Mouse (Mus musculus): Measurements from ENCODE around the gene Cpm. TPM values are rescaled to one million over a fixed set of nuclear protein-coding genes. Genes with fewer than 3 reads are reported as not detected.

The Cpm gene
- polyA plus RNA-seq, 1 experiment from 2014 or later: 7.1 TPM

- WGBS: 91% methylated on average over 5 of the region's 5 CpGs
- Histone ChIP-seq H3K4me1 (peaks cover 7% of the 10 kb centered on the region), H3K4me2 (no peak overlapping the region), H3K27me3 (replicated peaks) (no peaks in the 10 kb centered on the region), H3K9ac (no peak overlapping the region), H3K4me3 (no peak overlapping the region), H3K36me3 (replicated peaks) (no peaks in the 10 kb centered on the region), H3K9me3 (no peaks in the 10 kb centered on the region), H3K27ac (no peak overlapping the region)
- no peak for ATAC-seq (replicated peaks)
Measured at GRCm38 (mm10) chr10:117679029-117679686, 49.9 kb downstream of the Cpm start.

DNA sequence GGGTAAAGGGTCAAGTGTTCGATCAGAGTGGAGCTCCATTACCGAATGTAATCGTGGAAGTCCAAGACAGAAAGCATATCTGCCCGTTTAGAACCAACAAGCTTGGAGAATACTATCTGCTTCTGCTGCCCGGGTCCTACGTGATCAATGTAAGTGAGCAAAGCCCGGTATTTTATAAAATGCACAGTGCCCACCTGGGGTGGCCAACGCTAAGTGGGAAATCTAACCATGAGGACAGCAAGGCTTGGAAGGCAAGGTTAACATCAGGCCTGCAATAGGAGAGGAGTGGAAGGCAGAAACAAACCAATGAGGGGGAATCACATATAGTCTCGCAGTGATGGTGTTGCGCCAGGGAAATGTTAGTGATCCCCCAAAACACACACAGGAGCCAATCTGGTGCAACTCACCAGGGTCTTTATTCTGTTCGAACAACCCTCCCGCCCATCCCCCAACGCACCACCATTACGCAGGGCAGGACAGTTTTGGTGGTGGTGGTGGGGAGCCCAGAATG, 50.7 kb downstream of the Cpm start:
- WGBS: 94% methylated on average over 14 of the region's 14 CpGs
- no peak for ATAC-seq (replicated peaks)
- no peak overlapping the region for H3K27ac ChIP-seq
- H3K4me1 ChIP-seq: peaks cover 7% of the 10 kb centered on the region
- no peaks in the 10 kb centered on the region for H3K36me3 ChIP-seq (replicated peaks)
- H3K9me3 ChIP-seq: no peaks in the 10 kb centered on the region
- no peak overlapping the region for H3K4me2 ChIP-seq
- no peaks in the 10 kb centered on the region for H3K27me3 ChIP-seq (replicated peaks)
- H3K9ac ChIP-seq: no peak overlapping the region
- H3K4me3 ChIP-seq: no peak overlapping the region

GRCm38 (mm10) chr10:117680868-117681513, 51.7 kb downstream of the Cpm start:
- H3K4me3 ChIP-seq: no peak overlapping the region
- H3K36me3 ChIP-seq (replicated peaks): no peaks in the 10 kb centered on the region
- H3K9ac ChIP-seq: no peak overlapping the region
- ATAC-seq (replicated peaks): no peak
- no peak overlapping the region for H3K4me2 ChIP-seq
- no peaks in the 10 kb centered on the region for H3K9me3 ChIP-seq
- 89% methylated on average over 12 of the region's 12 CpGs for WGBS
- H3K4me1 ChIP-seq: peaks cover 6% of the 10 kb centered on the region
- H3K27me3 ChIP-seq (replicated peaks): no peaks in the 10 kb centered on the region
- H3K27ac ChIP-seq: no peak overlapping the region

GRCm38 (mm10) chr10:117681543-117681942, 52.2 kb downstream of the Cpm start:
- Histone ChIP-seq H3K36me3 (replicated peaks) (no peaks in the 10 kb centered on the region), H3K4me1 (peaks cover under 1% of the 10 kb centered on the region; the same call in 1 of the 2 replicates), H3K4me3 (no peak overlapping the region), H3K4me2 (no peak overlapping the region), H3K27ac (no peak overlapping the region), H3K27me3 (replicated peaks) (no peaks in the 10 kb centered on the region), H3K9ac (no peak overlapping the region), H3K9me3 (no peaks in the 10 kb centered on the region)
- no peak for ATAC-seq (replicated peaks)
- 84% methylated on average over 3 of the region's 3 CpGs for WGBS

GRCm38 (mm10) chr10:117681999-117682857, 52.9 kb downstream of the Cpm start:
- H3K9ac ChIP-seq: no peak overlapping the region
- ATAC-seq (replicated peaks): no peak
- H3K36me3 ChIP-seq (replicated peaks): no peaks in the 10 kb centered on the region
- WGBS: 67% methylated on average over 14 of the region's 14 CpGs
- H3K27ac ChIP-seq: no peak overlapping the region
- no peaks in the 10 kb centered on the region for H3K27me3 ChIP-seq (replicated peaks)
- H3K4me1 ChIP-seq: no peaks in the 10 kb centered on the region
- no peak overlapping the region for H3K4me3 ChIP-seq
- no peaks in the 10 kb centered on the region for H3K9me3 ChIP-seq
- H3K4me2 ChIP-seq: no peak overlapping the region

DNA sequence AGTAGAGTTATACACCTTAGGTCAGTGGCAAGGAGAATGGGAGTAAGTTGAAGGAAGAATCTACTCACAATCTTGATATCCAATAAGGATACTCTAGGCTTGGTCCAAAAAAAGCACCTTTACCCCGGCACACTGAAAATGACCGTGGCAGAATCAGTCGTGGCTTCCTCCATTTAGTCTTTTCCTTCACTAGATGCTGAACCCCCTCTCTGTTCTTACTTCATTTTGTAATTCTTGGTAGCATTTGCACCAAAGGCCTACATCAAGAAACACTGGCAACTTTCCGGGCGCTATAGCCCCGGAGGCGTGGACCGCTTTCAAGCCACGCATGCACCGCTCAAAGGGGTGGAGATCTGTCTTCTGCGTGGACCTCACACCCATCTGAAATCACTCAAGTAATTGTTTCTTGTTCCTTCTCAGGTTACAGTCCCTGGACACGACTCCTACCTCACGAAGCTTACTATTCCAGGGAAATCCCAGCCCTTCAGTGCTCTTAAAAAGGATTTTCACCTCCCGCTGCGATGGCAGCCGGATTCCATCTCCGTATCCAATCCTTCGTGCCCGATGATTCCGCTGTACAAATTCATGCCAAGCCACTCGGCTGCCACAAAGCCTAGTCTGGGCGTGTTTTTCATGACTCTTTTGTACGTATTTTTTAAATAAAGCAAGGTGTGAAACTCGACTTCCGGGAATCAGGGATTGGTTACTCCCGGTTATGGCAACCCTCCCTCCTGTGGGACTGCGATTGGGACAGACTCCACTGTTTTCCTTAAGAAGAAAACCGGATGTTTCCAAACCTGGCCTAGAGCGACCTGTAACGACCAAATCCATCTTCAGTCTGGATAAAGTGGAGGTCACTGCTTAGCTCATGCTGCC, 53.8 kb downstream of the Cpm start:
- Histone ChIP-seq H3K27ac (no peak overlapping the region), H3K4me1 (no peaks in the 10 kb centered on the region), H3K9ac (no peak overlapping the region), H3K4me2 (no peak overlapping the region), H3K9me3 (no peaks in the 10 kb centered on the region), H3K4me3 (no peak overlapping the region), H3K36me3 (replicated peaks) (no peaks in the 10 kb centered on the region; the same call in 1 of the 2 replicates), H3K27me3 (replicated peaks) (no peaks in the 10 kb centered on the region)
- WGBS: 85% methylated on average over 30 of the region's 30 CpGs
- ATAC-seq (replicated peaks): no peak

DNA sequence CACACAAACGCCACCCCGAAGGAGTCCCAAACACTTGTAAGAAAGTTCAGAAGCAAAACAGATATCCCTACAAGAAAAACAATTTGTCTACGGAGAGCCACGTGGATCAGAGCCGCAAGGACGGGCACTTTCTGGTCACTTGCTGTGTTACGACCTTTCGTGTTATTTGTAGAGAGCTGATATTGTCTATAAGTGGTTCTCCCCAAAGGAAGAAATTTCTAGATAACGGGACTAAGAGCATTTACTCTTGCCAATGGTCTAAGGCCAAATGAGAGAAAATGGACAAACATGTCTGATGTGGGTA, 54.4 kb downstream of the Cpm start:
- Histone ChIP-seq H3K9me3 (no peaks in the 10 kb centered on the region), H3K36me3 (replicated peaks) (no peaks in the 10 kb centered on the region; the same call in 1 of the 2 replicates), H3K9ac (no peak overlapping the region), H3K4me3 (no peak overlapping the region), H3K27ac (no peak overlapping the region), H3K27me3 (replicated peaks) (no peaks in the 10 kb centered on the region), H3K4me1 (no peaks in the 10 kb centered on the region), H3K4me2 (no peak overlapping the region)
- 91% methylated on average over 9 of the region's 9 CpGs for WGBS
- no peak for ATAC-seq (replicated peaks)

- Histone ChIP-seq H3K4me2 (no peak overlapping the region), H3K9ac (no peak overlapping the region), H3K27me3 (replicated peaks) (no peaks in the 10 kb centered on the region), H3K9me3 (no peaks in the 10 kb centered on the region), H3K36me3 (replicated peaks) (peaks cover 7% of the 10 kb centered on the region; the same call in 1 of the 2 replicates), H3K4me1 (no peaks in the 10 kb centered on the region), H3K4me3 (no peak overlapping the region), H3K27ac (no peak overlapping the region)
- no peak for ATAC-seq (replicated peaks)
- 90% methylated on average over 19 of the region's 19 CpGs for WGBS
Measured at GRCm38 (mm10) chr10:117684298-117685170, 55.2 kb downstream of the Cpm start.

- peaks cover 13% of the 10 kb centered on the region; the same call in 1 of the 2 replicates for H3K36me3 ChIP-seq (replicated peaks)
- no peak overlapping the region for H3K27ac ChIP-seq
- no peaks in the 10 kb centered on the region for H3K9me3 ChIP-seq
- ATAC-seq (replicated peaks): no peak
- H3K27me3 ChIP-seq (replicated peaks): no peaks in the 10 kb centered on the region
- H3K9ac ChIP-seq: no peak overlapping the region
- H3K4me2 ChIP-seq: no peak overlapping the region
- H3K4me3 ChIP-seq: no peak overlapping the region
- H3K4me1 ChIP-seq: no peaks in the 10 kb centered on the region
- 94% methylated on average over 15 of the region's 15 CpGs for WGBS
Measured at GRCm38 (mm10) chr10:117685171-117685848, 56.0 kb downstream of the Cpm start.

DNA sequence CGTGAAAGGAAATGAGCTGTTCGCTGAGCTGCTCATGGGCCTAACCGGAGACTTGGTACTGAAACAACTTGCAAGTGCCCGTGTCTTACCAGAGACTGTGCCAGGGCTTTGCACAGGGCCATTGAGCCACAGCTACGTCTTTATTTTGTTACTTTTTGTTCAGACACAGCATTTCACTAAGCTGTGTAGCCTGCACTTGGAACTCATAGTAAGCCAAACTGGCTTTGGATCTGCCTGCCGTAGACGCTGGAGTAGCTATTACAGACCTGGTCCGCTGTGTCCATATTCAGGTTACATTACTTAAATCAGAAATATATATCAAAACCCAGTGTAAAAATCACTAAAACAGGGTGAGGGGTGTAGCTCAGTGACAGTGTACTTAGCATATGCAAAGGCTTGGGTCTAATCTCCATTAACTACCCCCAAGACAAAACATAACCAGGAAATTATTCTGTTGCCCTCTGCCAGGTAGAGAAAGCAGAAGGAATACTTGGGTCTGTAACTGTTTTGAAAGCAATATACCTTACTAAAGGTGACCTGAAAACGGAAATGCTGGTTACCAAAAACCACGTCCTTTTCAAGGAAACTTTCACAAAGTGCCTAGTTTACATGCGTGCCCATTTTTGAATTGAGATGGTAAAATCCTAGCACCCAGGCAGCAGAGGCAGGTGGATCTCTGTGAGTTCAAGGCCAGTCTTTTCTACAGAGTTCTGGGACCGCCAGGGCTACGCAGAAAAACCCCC, 56.7 kb downstream of the Cpm start:
- no peaks in the 10 kb centered on the region for H3K9me3 ChIP-seq
- no peaks in the 10 kb centered on the region for H3K4me1 ChIP-seq
- no peak overlapping the region for H3K4me3 ChIP-seq
- peaks cover 19% of the 10 kb centered on the region for H3K36me3 ChIP-seq (replicated peaks)
- ATAC-seq (replicated peaks): no peak
- WGBS: 92% methylated on average over 13 of the region's 13 CpGs
- no peak overlapping the region for H3K27ac ChIP-seq
- no peaks in the 10 kb centered on the region for H3K27me3 ChIP-seq (replicated peaks)
- no peak overlapping the region for H3K4me2 ChIP-seq
- H3K9ac ChIP-seq: no peak overlapping the region
